Mouse (Mus musculus): ENCODE measurements around the gene Tent5b. TPM values are rescaled to one million over a fixed set of nuclear protein-coding genes. Genes with fewer than 3 reads are reported as not detected.

The Tent5b gene
- 0.19 and 0.42 TPM in 2 replicates for polyA plus RNA-seq (2012; rRNA removed)

GRCm38 (mm10) chr4:133479458-133480184 lies at the start of gene Tent5b:
Gene Tent5b (plus strand): TSS chr4:133480132.

DNA sequence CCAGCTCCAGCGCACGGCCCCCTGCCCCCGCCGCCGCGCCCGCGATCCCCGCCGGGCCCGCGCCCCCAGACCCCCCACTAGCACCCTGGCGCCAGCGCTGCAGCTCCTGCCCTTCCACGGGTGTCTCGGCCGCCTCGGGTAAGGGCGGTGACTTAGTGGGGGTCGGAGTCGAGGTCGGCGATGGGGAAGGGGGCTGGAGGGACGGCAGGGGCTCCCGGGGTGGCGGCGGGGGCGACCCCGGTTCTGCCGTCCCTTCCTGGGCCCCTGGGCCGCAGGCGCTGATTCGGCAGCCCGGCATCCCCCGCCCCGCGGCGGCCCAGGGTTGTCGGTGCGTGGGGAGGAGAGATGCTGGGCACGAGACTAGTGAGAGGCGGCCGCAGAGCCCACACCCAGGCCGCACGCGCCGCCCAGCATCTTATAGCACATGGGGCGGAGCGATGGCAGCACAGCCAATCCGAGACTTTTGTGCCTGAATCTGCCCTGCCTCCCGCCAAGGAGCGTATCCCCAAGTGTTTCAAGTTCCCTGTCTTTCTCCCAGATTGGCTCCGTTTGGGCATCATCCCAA lies 18.3 kb downstream of the Tent5b start, which contains the start of gene Trnp1:
Gene Trnp1 (minus strand): TSS at position 391 of the 565 bp plus-strand sequence.

GRCm38 (mm10) chr4:133518601-133519368 lies 38.9 kb downstream of the Tent5b start, which contains the start of gene Kdf1:
Gene Kdf1 (plus strand): TSS chr4:133518963.

Other genes with a start within 250 kb of the Tent5b start
- gene Map3k6, start 239.3 kb upstream of the Tent5b start, polyA plus RNA-seq (2012; rRNA removed): 2.6 and 3.4 TPM in 2 replicates
- gene Sytl1, start 217.0 kb upstream of the Tent5b start, polyA plus RNA-seq (2012; rRNA removed): 1.3 and 1.4 TPM in 2 replicates
- 69.7 and 91.3 TPM in 2 replicates for gene Tmem222, start 202.3 kb upstream of the Tent5b start, polyA plus RNA-seq (2012; rRNA removed)
- gene Wdtc1, start 126.7 kb upstream of the Tent5b start, polyA plus RNA-seq (2012; rRNA removed): 24.7 and 27.9 TPM in 2 replicates
- gene Slc9a1, start 110.4 kb upstream of the Tent5b start, polyA plus RNA-seq (2012; rRNA removed): 22.0 and 22.8 TPM in 2 replicates
- 1.3 and 1.6 TPM in 2 replicates for gene Trnp1, start 18.4 kb downstream of the Tent5b start, polyA plus RNA-seq (2012; rRNA removed)
- 0.53 and 0.96 TPM in 2 replicates for gene Kdf1, start 38.8 kb downstream of the Tent5b start, polyA plus RNA-seq (2012; rRNA removed)
- gene Nudc, start 65.9 kb downstream of the Tent5b start, polyA plus RNA-seq (2012; rRNA removed): 277 and 611 TPM in 2 replicates
- 0.14 TPM in 2 replicates for gene Nr0b2, start 73.2 kb downstream of the Tent5b start, polyA plus RNA-seq (2012; rRNA removed)
- 9.0 and 20.6 TPM in 2 replicates for gene Gpatch3, start 94.6 kb downstream of the Tent5b start, polyA plus RNA-seq (2012; rRNA removed)
- 35.2 and 59.0 TPM in 2 replicates for gene Gpn2, start 104.2 kb downstream of the Tent5b start, polyA plus RNA-seq (2012; rRNA removed)
- gene Sfn, start 122.0 kb downstream of the Tent5b start, polyA plus RNA-seq (2012; rRNA removed): 8.4 and 8.6 TPM in 2 replicates
- gene Zdhhc18, start 170.0 kb downstream of the Tent5b start, polyA plus RNA-seq (2012; rRNA removed): 18.2 and 28.3 TPM in 2 replicates
- gene Pigv, start 192.5 kb downstream of the Tent5b start, polyA plus RNA-seq (2012; rRNA removed): 10.9 and 18.7 TPM in 2 replicates

Data from central nervous system, embryonic 11.5 days (tissue).